Mouse (Mus musculus): ENCODE results near the gene Prtn3.
A peak's percentile ranks its signal among the peaks of the same experiment; 100 is the strongest.

Prtn3 gene

DNA sequence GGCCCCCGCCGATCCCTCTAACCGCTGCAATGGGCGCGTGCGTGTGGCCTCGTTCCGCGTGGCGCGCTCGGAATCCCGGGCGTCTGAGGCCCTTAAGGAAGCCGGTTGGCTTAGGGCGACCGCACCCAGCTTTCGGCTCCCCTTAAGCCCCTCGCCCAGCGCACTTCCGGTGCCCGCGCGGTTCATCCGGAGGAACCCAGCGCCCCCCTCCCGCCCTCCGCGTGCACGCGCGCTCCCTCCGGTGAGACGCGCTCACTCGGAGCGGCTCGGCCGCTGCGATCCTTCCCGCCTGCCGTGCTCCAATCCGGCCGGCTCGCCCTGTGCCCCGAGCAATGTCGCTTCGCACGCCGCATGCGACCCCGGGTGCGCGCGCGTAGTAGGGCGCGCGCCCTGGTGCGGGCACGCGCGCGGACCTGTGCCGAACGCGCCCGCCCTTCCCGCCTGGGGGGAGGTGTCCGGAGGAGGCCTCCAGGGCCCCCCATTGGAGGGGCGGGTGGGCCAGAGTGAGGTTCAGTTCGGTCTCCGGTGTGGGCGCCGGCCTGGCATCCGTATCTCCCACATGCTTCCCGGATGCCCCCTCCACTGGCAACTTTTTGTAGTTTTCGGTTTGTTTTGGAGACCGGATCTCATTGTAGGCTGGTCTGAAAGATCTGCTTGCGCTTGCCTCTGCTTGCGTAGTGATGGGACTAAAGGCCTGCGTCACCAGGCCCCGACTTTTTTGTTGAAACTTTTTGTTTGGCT lies 19.3 kb upstream of the Prtn3 start:
- DNase-seq (ENCODE audit: low read depth, low spot score): peak; percentile 52

DNA sequence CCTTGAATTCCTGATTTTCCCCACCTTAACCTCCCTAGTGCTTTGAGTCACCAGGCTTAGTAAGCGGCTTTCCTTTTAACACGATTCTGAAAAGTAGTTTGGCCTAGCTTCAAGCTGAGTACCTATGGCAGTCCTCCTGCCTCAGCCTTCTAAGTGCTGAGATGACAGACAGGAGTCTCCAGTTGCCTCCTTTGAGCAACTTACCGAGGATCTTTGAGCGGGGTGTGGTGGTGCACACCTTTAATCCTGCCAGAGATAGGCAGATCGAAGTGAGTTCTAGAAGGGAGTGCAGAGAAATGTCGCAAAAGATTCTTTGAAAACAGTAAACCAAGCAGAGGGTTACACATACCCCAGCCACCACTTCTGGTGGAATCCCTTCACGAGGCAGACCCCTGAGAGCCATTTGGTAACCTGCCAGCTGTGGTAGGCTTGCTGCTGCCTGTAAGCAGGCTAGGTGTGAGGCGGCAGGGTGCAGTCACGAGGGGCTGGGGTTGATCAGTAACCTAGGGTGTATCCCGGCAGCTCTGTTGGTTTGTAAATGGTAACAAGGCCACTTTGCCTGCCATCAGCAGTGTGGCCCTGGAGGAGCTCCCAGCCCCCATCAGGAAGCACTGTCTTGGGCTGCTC lies 18.6 kb upstream of the Prtn3 start:
- no peak for DNase-seq (ENCODE audit: low read depth, low spot score)

DNA sequence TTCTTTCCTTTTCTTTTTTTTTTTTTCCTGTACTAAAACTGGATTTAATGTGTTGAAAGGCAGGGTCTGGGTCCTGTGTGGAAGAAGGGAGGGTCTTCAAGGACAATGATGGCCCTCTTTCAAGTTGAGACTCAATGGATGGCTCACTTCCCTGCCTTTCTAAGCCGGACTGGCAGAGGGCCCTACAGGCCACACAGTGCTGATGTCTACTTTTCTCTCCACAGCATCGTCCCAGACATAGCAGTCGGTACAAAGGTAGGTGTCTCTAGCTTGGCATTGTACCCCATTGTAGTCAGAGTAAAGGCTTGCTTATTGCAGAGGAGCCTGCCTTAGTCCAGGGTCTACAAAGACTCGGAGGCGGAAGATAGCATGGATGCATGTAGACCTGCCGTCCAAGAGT lies 18.0 kb upstream of the Prtn3 start:
- no peak for DNase-seq (ENCODE audit: low read depth, low spot score)

- no peak for DNase-seq (ENCODE audit: low read depth, low spot score)
These were observed 17.4 kb upstream of the Prtn3 start for GRCm38 (mm10) chr10:79856704-79857451.

GRCm38 (mm10) chr10:79857452-79857811 lies 16.8 kb upstream of the Prtn3 start:
- peak; percentile 74 for DNase-seq (ENCODE audit: low read depth, low spot score)

- no peak for DNase-seq (ENCODE audit: low read depth, low spot score)
These were observed 16.4 kb upstream of the Prtn3 start for GRCm38 (mm10) chr10:79857894-79858293.

GRCm38 (mm10) chr10:79858416-79859074 lies 15.7 kb upstream of the Prtn3 start:
- DNase-seq (ENCODE audit: low read depth, low spot score): no peak

DNA sequence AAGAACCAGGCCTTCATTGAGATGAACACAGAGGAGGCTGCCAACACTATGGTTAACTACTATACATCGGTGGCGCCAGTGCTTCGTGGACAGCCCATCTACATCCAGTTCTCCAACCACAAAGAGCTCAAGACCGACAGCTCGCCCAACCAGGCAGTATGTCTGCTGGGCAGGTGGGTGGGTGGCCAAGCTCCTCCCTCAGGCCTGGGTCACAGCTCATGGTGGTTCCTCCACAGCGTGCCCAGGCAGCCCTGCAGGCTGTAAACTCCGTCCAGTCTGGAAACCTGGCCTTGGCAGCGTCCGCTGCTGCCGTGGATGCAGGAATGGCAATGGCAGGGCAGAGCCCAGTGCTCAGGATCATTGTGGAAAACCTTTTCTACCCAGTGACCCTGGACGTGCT lies 15.2 kb upstream of the Prtn3 start:
- DNase-seq (ENCODE audit: low read depth, low spot score): no peak

- no peak for DNase-seq (ENCODE audit: low read depth, low spot score)
These were observed 14.0 kb upstream of the Prtn3 start for GRCm38 (mm10) chr10:79860079-79860911.

GRCm38 (mm10) chr10:79861230-79862048 lies 12.8 kb upstream of the Prtn3 start:
- DNase-seq (ENCODE audit: low read depth, low spot score): no peak

GRCm38 (mm10) chr10:79862049-79862788 lies 12.1 kb upstream of the Prtn3 start:
- no peak for DNase-seq (ENCODE audit: low read depth, low spot score)

- no peak for DNase-seq (ENCODE audit: low read depth, low spot score)
These were observed 11.4 kb upstream of the Prtn3 start for GRCm38 (mm10) chr10:79862925-79863324.

- DNase-seq (ENCODE audit: low read depth, low spot score): no peak
These were observed 9.7 kb upstream of the Prtn3 start for GRCm38 (mm10) chr10:79864351-79865188.

DNA sequence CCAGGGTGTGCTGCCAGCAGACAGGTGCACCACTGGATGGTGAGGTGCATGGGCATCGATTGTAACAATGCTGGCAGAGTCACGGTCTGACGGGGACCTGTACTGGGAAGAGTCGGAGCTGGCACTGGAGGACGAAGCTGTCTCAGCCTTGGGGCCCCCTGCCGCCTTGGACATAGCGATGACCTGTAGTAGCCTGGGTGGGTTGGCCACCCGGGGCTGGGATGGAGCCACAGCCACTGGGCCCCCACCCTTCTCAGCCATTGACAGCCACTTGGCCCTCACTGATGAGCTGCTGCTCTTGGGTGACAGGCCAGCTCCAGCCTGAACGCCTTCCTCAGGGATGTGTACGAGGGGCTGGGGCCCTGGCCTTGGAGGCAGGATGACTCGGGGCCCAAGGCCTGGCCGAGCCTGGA lies 9.1 kb upstream of the Prtn3 start:
- no peak for DNase-seq (ENCODE audit: low read depth, low spot score)

GRCm38 (mm10) chr10:79865801-79866295 lies 8.4 kb upstream of the Prtn3 start:
- DNase-seq (ENCODE audit: low read depth, low spot score): no peak

DNA sequence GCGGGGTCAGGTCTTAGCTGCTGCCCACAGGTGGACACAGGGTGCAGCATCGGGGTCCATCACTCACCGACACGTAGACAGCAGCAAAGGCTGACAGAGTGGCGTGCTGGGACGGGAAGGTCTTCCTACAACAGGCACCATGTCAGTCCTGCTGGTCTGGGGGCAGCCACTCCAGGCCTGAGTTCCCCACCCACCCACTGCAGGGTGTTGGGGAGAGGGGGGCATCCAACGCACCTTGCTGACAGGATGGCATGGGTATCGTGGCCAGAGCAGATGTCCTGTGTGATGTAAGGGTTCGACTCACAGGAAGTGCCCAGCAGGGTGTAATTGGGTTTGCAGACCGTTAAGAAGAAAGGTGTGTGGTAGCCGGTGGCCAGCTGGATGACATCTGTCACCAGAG lies 7.7 kb upstream of the Prtn3 start:
- DNase-seq (ENCODE audit: low read depth, low spot score): no peak

DNA sequence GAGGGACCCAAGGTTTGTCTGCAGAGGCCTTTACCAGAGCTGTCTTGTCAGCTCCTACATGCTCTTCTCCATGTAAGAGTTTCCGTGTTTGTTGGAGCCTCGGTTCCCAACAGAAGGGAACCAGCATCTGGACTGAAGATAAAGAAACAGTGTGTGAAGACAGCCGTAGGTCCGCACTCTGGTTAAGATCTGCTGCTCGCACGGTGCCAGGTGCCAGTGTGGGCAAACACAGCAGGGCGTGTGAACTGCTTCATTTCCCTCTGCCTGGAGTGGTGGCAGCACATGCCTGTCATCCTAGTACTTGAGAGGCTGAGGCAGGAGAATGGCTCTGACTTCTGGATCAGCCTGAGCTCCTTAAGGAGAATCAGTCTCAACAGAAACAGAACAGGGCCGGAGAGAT lies 2.4 kb upstream of the Prtn3 start:
- DNase-seq (ENCODE audit: low read depth, low spot score): no peak

DNA sequence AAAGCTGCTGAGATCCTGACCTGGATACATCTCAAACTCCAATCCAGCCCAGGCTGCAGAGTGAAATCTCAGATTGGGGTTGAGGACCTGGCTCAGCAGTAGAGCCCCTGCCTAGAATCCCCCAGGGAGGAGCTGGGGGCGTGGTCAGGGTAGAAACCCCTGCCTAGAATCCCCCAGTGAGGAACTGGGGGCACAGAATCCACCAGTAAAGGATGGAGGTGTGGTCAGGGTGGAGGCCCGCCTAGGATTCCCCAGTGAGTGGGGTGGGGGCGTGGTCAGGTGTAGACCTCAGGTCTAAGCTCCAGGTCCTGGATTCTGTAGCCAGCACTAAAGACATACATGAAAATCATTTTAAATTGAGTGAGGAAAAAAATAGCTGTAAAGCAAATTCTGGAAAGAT lies 1.4 kb upstream of the Prtn3 start:
- DNase-seq (ENCODE audit: low read depth, low spot score): no peak

- no peak for DNase-seq (ENCODE audit: low read depth, low spot score)
These were observed 963 bp upstream of the Prtn3 start for GRCm38 (mm10) chr10:79873313-79873712.

Data from skeletal muscle tissue, adult 2 months (tissue).